Mouse (Mus musculus) embryonic facial prominence, embryonic 12.5 days (tissue): ENCODE results near the gene Cysltr2. TPM values are rescaled to one million over a fixed set of nuclear protein-coding genes. Genes with fewer than 3 reads are reported as not detected.

Source experiments
- ATAC-seq: fragments of 200-750 bp; cut with Nextera tagmentation; 2 replicates; pipeline ENCODE4 v1.8.0; 2017; ENCODE audit not compliant: insufficient number of reproducible peaks, insufficient read depth, low FRiP score, low TSS enrichment
- H3K27ac ChIP-seq: fragments of 300-500 bp; sonication (generic); 2 replicates; pipeline ENCODE4 v1.5.1; 2016; ENCODE audit warnings: mild to moderate bottlenecking
- H3K27me3 ChIP-seq: fragments of 300-500 bp; sonication (generic); 2 replicates; pipeline ENCODE4 v1.6.1; 2016; ENCODE audit warnings: mild to moderate bottlenecking, moderate library complexity
- H3K36me3 ChIP-seq: fragments of 300-500 bp; sonication (generic); 2 replicates; pipeline ENCODE4 v1.6.1; 2016; ENCODE audit warnings: mild to moderate bottlenecking
- H3K4me1 ChIP-seq: fragments of 300-500 bp; sonication (generic); 2 replicates; pipeline ENCODE4 v1.6.1; 2016
- H3K4me2 ChIP-seq: fragments of 300-500 bp; sonication (generic); replicated peaks from 2 replicates; pipeline ENCODE4 v1.6.1; 2016; ENCODE audit warnings: mild to moderate bottlenecking, moderate library complexity
- H3K4me3 ChIP-seq: fragments of 300-500 bp; sonication (generic); 2 replicates; pipeline ENCODE4 v1.5.1; 2016; ENCODE audit warnings: mild to moderate bottlenecking
- H3K9ac ChIP-seq: fragments of 300-500 bp; sonication (generic); 2 replicates; pipeline ENCODE4 v1.6.1; 2016; ENCODE audit warnings: mild to moderate bottlenecking, moderate library complexity
- H3K9me3 ChIP-seq: fragments of 300-500 bp; sonication (generic); 2 replicates; pipeline ENCODE4 v1.6.1; 2016; ENCODE audit warnings: mild to moderate bottlenecking, moderate library complexity
- WGBS: fragments of 180-500 bp; shearing (Covaris S2); methylation state at CpG from one replicate; pipeline ENCODE4 v1.1.7; 2016; 5-methylcytosine and 5-hydroxymethylcytosine counted together
- polyA plus RNA-seq: library from polyadenylated mRNA; unstranded; fragments of >200 nt; fragmentation: Nextera tagmentation; extraction: Ambion mirVana; gene quantifications from 2 replicates; pipeline ENCODE4 v1.2.1, GENCODE M21; 2016

Cysltr2 gene
- polyA plus RNA-seq, 1 experiment from 2014 or later = not detected

DNA sequence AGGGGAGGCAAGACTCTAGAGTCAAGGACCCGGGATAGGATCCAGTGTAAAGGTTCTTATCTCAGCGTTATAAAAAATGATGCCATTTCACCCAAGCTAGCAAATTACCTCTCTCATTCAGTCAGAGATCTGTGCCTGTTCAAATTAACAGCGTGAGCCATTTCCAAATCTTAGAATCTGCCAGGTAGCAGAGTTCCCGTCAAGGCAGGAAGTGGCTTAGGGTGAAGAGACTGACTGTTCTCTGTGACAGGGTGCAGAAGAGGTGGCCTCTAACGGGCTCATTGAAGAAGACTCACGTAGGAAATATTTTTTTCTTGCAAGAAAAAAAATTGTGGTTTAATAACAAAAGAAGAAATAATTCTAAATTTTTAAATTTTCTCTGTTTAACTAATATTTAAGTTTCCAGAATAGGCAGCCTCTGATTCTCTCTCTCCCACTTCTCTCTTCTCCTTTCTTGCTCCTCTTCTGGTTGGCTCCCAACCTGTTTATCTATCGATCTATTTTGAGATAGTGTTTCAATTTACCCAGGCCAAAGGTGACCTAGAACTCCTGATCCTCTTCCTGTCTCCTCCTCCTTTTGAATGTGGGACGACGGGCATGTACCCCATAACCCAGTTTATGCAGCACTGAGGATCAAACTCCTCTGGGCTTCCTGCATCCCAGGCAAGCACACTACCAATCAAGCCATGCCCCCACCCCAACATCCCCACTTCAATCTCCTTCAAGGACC lies 3.5 kb downstream of the Cysltr2 start:
- no peaks in the 10 kb centered on the region for H3K27me3 ChIP-seq
- H3K27ac ChIP-seq = no peak overlapping the region
- no peaks in the 10 kb centered on the region for H3K36me3 ChIP-seq
- H3K4me1 ChIP-seq = no peaks in the 10 kb centered on the region
- no peak overlapping the region for H3K4me3 ChIP-seq
- 68% methylated on average over 9 of the region's 9 CpGs for WGBS
- H3K9ac ChIP-seq = no peak overlapping the region
- H3K4me2 ChIP-seq = no peak overlapping the region
- no peak for ATAC-seq
- no peaks in the 10 kb centered on the region for H3K9me3 ChIP-seq

DNA sequence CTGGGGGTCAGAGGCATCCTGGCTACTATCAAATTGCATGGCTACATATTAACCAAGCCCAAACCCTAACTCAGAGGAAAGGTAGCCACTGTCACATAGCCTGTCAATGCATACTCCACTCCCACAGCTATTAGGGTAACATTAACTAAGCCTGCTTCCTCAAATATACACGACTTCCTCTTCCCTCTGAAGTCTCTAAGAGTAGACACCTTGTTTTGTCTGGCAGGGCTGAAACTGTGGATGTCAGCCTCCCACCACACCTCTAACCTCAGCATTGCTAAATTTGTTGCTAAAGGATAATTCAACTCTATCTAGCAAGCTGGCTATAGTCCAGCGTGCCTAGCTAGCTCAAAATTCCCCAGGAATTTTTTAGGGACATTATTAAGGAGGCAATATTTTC lies 7.2 kb downstream of the Cysltr2 start:
- Histone ChIP-seq H3K27me3 (no peaks in the 10 kb centered on the region), H3K36me3 (no peaks in the 10 kb centered on the region), H3K4me3 (no peak overlapping the region), H3K4me2 (no peak overlapping the region), H3K27ac (no peak overlapping the region), H3K4me1 (no peaks in the 10 kb centered on the region), H3K9ac (no peak overlapping the region), H3K9me3 (no peaks in the 10 kb centered on the region)
- no peak for ATAC-seq
- 71% methylated on average over 2 of the region's 2 CpGs for WGBS

- no peaks in the 10 kb centered on the region for H3K9me3 ChIP-seq
- H3K9ac ChIP-seq = no peak overlapping the region
- H3K36me3 ChIP-seq = no peaks in the 10 kb centered on the region
- no peaks in the 10 kb centered on the region for H3K27me3 ChIP-seq
- ATAC-seq = no peak
- H3K4me3 ChIP-seq = no peak overlapping the region
- no peak overlapping the region for H3K27ac ChIP-seq
- 41% methylated on average over 3 of the region's 3 CpGs for WGBS
- no peaks in the 10 kb centered on the region for H3K4me1 ChIP-seq
- no peak overlapping the region for H3K4me2 ChIP-seq
Measured at GRCm38 (mm10) chr14:73033290-73033689, 15.6 kb downstream of the Cysltr2 start.

DNA sequence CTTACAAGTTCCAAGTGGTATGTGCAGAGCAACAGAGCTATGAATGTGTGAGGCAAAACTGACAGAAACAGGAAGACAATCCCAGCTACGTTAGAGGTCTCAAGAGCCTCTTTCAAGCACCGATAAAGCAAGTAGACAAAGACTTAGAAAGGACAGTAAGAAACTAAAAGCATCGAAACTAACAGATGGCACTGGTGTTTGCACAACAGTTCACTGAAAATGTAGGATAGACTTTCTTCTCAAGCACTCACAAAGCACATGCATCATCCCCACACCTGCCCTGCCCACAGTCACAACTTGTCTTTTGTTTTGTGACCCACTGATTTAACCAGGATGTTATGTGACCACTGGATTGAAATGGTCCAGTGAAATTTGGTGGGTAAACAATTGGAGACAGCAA lies 17.7 kb downstream of the Cysltr2 start:
- no peaks in the 10 kb centered on the region for H3K27me3 ChIP-seq
- H3K9me3 ChIP-seq = no peaks in the 10 kb centered on the region
- 84% methylated on average over 3 of the region's 3 CpGs for WGBS
- H3K4me3 ChIP-seq = no peak overlapping the region
- no peak overlapping the region for H3K27ac ChIP-seq
- H3K9ac ChIP-seq = no peak overlapping the region
- H3K4me1 ChIP-seq = no peaks in the 10 kb centered on the region
- no peak overlapping the region for H3K4me2 ChIP-seq
- no peaks in the 10 kb centered on the region for H3K36me3 ChIP-seq
- ATAC-seq = no peak

DNA sequence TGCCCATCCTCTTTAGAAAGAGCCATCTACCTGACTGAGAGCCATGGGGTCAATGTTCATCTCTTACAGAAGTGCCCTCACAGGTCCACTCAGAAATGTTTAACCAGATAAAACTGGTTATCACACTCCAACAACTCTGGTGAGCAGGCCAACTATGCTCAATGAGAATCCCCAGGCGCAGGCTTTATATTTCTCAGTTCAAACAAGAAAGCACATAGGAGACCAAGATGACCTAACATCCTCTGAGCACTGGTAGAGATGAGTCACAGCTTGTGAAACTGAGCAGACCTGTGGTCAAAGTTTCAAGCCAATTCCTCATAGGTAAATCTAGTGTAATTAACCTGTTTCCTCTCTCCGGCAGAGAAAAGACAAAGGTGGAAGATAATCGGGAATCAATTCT lies 31.6 kb downstream of the Cysltr2 start:
- no peak for ATAC-seq
- Histone ChIP-seq H3K27me3 (no peaks in the 10 kb centered on the region), H3K27ac (no peak overlapping the region), H3K36me3 (no peaks in the 10 kb centered on the region), H3K4me3 (no peak overlapping the region), H3K4me1 (no peaks in the 10 kb centered on the region), H3K9ac (no peak overlapping the region), H3K4me2 (no peak overlapping the region), H3K9me3 (no peaks in the 10 kb centered on the region)
- 91% methylated on average over 3 of the region's 3 CpGs for WGBS

DNA sequence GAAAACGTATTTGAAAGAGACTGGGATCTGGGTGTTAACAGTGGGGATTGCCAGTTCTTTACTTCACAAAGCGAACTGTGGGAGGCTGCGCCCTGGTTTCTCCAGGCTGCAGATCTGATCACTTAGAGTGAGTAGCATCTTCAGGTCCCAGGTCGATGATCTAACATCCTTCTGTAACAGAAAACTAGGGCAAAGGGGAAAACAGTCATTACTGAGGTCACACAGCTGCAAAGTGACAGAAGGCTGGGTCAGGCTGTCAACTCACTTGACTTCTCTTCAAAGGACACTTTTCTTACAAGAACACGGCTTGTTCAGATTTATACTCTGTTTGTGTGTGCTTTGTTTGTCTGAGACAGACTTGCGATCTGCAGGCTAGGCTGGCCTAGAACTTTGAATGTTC lies 33.5 kb downstream of the Cysltr2 start:
- no peaks in the 10 kb centered on the region for H3K4me1 ChIP-seq
- no peak for ATAC-seq
- H3K27ac ChIP-seq = no peak overlapping the region
- no peak overlapping the region for H3K4me2 ChIP-seq
- H3K9me3 ChIP-seq = no peaks in the 10 kb centered on the region
- H3K9ac ChIP-seq = no peak overlapping the region
- no peaks in the 10 kb centered on the region for H3K27me3 ChIP-seq
- H3K4me3 ChIP-seq = no peak overlapping the region
- WGBS = 65% methylated on average over 6 of the region's 6 CpGs
- no peaks in the 10 kb centered on the region for H3K36me3 ChIP-seq

DNA sequence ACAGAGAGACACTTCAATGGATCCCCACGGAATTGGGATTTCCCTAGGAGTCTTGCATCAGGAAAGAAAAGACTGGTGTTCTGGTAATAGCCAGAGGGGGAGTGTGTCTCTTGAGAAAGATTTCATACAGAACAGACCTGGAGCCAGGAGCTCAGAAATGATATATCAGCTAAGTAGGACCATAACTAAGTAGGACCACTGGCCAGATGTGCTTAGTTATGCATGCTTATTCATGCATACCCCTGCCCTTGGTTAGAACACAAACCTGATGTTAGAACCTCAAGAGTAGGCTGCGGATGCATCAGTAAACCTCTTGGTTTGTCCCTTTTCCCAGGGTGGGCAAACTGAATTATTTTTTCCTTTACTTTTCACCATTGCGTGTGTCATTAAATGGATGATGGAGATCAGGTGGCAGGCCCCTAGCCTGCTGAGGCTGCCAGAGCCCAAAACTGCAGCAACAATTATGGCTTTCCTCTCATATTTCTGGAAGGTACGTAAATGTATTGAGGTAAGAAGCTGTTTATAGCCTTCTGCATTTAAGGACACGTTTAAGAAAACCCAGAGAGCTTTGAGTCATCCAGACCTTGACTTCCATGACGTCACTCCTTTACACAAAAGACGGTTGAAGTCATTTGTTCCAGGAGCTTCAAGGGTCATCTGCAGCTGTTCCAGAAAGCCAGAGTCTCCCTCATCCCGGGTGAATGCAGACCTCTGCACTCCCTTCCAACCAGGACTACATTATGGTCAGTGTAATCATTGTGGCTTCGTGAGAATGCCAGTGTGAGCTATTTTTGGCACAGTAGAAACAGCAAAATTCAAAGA lies 35.0 kb downstream of the Cysltr2 start:
- no peaks in the 10 kb centered on the region for H3K27me3 ChIP-seq
- 39% methylated on average over 9 of the region's 9 CpGs for WGBS
- no peaks in the 10 kb centered on the region for H3K4me1 ChIP-seq
- H3K4me3 ChIP-seq = no peak overlapping the region
- H3K4me2 ChIP-seq = no peak overlapping the region
- ATAC-seq = no peak
- no peaks in the 10 kb centered on the region for H3K36me3 ChIP-seq
- H3K27ac ChIP-seq = no peak overlapping the region
- no peak overlapping the region for H3K9ac ChIP-seq
- no peaks in the 10 kb centered on the region for H3K9me3 ChIP-seq

- H3K4me2 ChIP-seq = no peak overlapping the region
- 87% methylated on average over 4 of the region's 4 CpGs for WGBS
- ATAC-seq = no peak
Measured at GRCm38 (mm10) chr14:73001814-73002213, 47.1 kb downstream of the Cysltr2 start.

DNA sequence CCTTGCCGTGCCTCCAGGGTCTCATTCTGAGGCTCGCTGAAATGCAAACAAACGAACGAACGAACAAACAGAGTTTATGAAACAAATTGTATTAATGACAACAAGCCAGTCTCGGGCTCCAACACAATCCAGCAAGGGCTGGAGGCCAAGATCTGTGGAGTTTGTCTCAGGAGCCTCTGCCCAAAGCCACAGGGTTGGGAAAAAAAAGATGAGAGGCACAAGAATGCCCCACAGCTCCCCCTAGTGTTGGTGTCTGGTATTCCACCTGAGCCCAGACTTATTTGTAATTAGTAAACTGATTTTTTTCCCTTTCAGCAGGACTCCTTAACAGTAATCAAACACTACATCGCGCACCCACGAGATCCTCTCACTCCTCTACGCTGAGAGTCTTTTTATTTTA lies 48.6 kb downstream of the Cysltr2 start:
- Histone ChIP-seq H3K4me1 (no peaks in the 10 kb centered on the region), H3K4me2 (no peak overlapping the region), H3K4me3 (no peak overlapping the region), H3K27me3 (no peaks in the 10 kb centered on the region), H3K9me3 (no peaks in the 10 kb centered on the region), H3K27ac (no peak overlapping the region), H3K36me3 (no peaks in the 10 kb centered on the region), H3K9ac (no peak overlapping the region)
- WGBS = 43% methylated on average over 10 of the region's 10 CpGs
- no peak for ATAC-seq

More at GRCm38 (mm10) chr14:73001814-73002213, 47.1 kb downstream of the Cysltr2 start:
- Histone ChIP-seq H3K4me1 (no peaks in the 10 kb centered on the region), H3K9me3 (no peaks in the 10 kb centered on the region), H3K4me3 (no peak overlapping the region), H3K9ac (no peak overlapping the region), H3K27me3 (no peaks in the 10 kb centered on the region), H3K36me3 (no peaks in the 10 kb centered on the region), H3K27ac (no peak overlapping the region)

DNA sequence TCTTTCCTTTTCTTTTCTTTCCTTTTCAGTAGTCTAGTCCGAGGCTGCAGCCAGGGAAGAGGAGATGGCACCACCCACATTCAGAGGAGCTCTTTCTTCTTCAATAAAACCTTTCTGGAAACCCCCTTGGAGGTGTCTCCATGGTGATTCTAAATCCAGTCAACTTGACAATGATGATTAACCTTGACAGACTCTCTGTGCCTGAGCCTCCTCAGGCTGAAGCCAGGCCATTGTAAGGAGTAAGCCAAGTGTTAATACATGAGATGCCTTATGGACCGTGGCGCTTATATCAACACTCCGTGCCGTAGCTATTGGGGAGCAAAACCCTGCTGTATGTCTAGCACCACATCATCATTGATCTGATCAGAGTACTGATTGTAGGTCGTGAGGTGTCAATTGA lies 50.8 kb downstream of the Cysltr2 start:
- Histone ChIP-seq H3K27ac (no peak overlapping the region), H3K9ac (no peak overlapping the region), H3K4me2 (no peak overlapping the region), H3K4me1 (no peaks in the 10 kb centered on the region), H3K4me3 (no peak overlapping the region), H3K9me3 (no peaks in the 10 kb centered on the region), H3K27me3 (no peaks in the 10 kb centered on the region), H3K36me3 (no peaks in the 10 kb centered on the region)
- WGBS = 74% methylated on average over 6 of the region's 6 CpGs
- ATAC-seq = peak; percentile 38; the same call in 1 of the 2 replicates

GRCm38 (mm10) chr14:72986044-72986443 lies 62.9 kb downstream of the Cysltr2 start:
- Histone ChIP-seq H3K9me3 (no peaks in the 10 kb centered on the region), H3K4me1 (no peaks in the 10 kb centered on the region), H3K9ac (no peak overlapping the region), H3K4me2 (no peak overlapping the region), H3K36me3 (no peaks in the 10 kb centered on the region), H3K27me3 (no peaks in the 10 kb centered on the region), H3K27ac (no peak overlapping the region), H3K4me3 (no peak overlapping the region)
- 87% methylated on average over 2 of the region's 2 CpGs for WGBS
- ATAC-seq = no peak

- WGBS = 87% methylated on average over 5 of the region's 5 CpGs
- H3K36me3 ChIP-seq = no peaks in the 10 kb centered on the region
- no peaks in the 10 kb centered on the region for H3K9me3 ChIP-seq
- H3K27ac ChIP-seq = no peak overlapping the region
- no peaks in the 10 kb centered on the region for H3K27me3 ChIP-seq
- no peak overlapping the region for H3K4me2 ChIP-seq
- H3K9ac ChIP-seq = no peak overlapping the region
- H3K4me3 ChIP-seq = no peak overlapping the region
- ATAC-seq = no peak
- no peaks in the 10 kb centered on the region for H3K4me1 ChIP-seq
Measured at GRCm38 (mm10) chr14:72985113-72985512, 63.8 kb downstream of the Cysltr2 start.
